Mouse (Mus musculus) urinary bladder, postnatal 14 days (tissue): ENCODE measurements around the gene Suclg2.

Experiments used
- DNase-seq: peaks from one replicate; pipeline ENCODE4 v3.0.0; 2021; ENCODE audit warnings: low spot score

Suclg2 gene

DNA sequence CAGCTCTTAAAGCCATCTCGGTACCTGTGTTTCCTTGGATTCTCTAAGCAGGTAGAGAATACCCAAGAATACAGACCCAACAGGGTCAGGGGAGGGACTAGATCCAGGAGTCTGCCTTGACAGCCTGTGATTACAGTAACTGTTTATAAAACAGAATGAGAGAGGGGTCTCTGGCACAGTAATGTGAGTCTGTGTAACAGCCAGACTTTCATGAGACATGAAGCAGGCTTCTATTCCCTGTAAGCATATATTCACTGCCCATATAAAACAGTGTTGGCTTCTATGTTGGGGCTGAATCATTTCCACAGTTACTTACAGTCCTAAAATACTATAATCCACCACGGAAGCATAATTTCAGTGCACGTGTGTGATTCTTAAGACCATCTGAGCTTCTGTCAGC, 19.3 kb downstream of the Suclg2 start:
- no peak for DNase-seq

- DNase-seq, result no peak
These were observed 20.0 kb downstream of the Suclg2 start for GRCm38 (mm10) chr6:95698536-95699162.

DNA sequence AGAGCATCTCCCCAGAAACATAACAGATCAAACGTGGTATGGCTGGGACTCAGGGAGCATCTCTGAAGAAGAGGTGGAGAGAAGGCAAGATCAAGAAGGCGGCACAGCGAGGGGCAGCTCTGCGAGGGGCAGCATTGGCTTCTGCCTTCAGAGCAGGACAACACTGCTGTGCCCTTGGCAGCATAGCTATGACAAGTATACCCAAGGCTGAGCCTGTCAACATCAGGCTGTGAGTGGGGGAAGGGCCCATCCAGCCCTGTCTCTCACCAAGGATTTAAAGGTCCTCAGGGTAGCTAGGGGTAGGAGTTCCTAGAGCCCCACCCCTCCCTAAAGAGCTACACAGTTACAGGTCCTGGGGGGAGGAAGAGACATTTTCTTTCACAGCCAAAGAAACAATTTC, 23.7 kb downstream of the Suclg2 start:
- DNase-seq, result no peak

- no peak for DNase-seq
These were observed 33.4 kb downstream of the Suclg2 start for GRCm38 (mm10) chr6:95685242-95685641.

- DNase-seq, result no peak
These were observed 38.9 kb downstream of the Suclg2 start for GRCm38 (mm10) chr6:95679718-95680117.

DNA sequence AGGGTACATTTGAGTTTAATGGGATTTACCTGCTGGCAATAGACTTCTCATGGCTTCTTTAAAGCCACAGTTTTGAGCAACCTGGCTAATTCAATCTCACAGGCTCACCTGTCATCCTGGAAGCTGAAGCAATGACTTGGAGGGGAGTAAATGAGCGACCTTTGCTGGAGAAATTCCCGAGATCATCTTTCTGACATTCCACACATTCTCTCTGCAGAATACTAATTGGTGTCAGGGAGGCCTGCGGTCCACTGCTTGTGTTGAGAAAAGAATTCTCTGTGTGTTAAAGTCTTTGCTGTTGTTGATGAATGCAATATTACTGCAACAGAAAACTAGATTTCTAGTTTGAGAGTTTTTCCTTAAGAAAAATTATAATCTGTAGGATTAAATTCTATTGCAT, 39.3 kb downstream of the Suclg2 start:
- no peak for DNase-seq

GRCm38 (mm10) chr6:95676951-95677350, 41.6 kb downstream of the Suclg2 start:
- DNase-seq, result no peak

GRCm38 (mm10) chr6:95676439-95676838, 42.2 kb downstream of the Suclg2 start:
- DNase-seq, result no peak

DNA sequence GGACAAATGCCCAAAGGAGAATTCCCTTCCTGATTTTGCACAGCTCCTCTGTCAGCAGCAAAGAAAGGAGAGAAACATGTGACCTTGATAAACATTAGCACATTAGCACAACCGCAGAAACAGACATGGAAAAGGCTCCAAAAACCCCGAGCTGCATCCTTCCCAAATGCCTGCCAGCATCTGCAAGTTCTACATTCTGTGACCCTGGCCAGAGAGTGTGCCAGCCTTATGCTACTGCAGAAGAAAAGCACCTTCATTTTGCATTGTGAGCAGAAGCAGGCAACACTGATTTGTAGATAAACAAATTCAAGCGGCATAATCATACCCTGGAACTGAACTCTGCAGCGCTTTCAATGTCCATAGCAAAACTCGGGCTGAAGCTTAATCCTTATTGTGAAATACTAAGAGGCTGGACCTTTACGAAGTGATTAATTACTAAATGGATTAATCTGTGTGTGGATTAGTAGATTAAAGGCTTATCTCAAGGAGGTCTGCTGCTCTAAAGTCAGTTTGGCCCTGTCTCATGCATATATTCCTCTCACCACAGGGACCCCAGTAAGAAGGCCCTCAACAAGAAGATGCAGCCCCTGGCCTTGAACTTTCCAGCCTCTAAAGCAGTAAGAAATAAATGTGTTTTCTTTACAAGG, 43.4 kb downstream of the Suclg2 start:
- DNase-seq, result no peak

DNA sequence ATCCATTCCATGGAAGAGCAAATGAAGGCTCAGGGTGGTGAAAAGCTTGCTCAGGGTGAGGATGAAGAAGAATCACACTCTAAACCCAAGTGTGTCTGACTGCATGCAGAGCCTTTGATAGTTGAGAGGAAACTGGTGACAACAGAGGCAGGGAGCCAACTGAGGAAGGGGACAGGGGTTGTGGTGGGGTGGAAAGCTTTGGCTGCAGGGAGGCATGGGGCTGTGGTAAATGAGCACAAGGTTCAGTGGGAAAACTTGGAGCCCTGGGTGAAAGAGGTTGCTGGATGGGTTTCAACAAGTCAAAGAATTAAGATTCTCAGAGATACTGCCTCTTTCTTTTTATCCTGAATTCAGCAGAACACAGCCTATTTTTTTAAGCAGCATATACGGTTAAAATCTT, 43.9 kb downstream of the Suclg2 start:
- DNase-seq, result no peak

GRCm38 (mm10) chr6:95669335-95669729, 49.3 kb downstream of the Suclg2 start:
- peak; percentile 28 for DNase-seq

GRCm38 (mm10) chr6:95668629-95669334, 49.8 kb downstream of the Suclg2 start:
- DNase-seq, result no peak

DNA sequence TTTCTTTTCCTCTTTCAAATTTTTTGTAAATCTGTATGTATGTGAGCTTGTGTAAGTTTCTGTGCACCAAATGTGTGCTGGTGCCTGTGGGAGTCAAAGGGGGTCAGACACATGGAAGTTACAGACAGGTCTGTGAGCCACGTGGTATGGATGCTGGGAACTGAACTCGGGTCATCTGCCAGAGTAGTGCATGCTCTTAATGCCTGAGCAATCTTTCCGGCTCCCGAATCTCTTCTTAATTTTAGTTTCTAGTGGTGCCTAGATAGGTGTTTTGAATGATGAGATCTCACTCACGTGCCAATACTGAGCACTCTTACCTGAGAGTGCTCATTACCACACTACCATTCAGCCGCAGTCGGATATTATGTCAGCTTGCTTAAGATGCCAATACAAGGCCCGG, 60.9 kb downstream of the Suclg2 start:
- DNase-seq, result no peak

- DNase-seq, result no peak
These were observed 64.9 kb downstream of the Suclg2 start for GRCm38 (mm10) chr6:95653662-95654061.

DNA sequence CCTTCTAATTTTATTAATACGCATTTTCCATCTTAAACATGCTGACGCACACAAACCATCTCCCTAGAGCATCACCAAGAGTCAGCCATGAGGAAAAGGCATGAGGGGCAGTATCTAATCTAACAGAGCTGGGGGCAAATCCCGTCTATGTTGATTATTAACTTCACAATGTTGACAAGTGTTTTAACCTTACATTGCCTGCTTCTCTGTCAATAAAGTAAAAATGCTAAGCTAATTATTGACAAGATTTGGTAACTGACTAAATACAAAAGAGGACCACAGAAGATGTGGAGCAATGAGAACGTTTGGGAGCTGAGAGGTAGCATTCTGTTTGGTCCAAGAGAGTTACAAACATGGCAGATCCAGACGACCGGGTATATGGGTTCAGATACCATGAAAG, 65.8 kb downstream of the Suclg2 start:
- no peak for DNase-seq

DNA sequence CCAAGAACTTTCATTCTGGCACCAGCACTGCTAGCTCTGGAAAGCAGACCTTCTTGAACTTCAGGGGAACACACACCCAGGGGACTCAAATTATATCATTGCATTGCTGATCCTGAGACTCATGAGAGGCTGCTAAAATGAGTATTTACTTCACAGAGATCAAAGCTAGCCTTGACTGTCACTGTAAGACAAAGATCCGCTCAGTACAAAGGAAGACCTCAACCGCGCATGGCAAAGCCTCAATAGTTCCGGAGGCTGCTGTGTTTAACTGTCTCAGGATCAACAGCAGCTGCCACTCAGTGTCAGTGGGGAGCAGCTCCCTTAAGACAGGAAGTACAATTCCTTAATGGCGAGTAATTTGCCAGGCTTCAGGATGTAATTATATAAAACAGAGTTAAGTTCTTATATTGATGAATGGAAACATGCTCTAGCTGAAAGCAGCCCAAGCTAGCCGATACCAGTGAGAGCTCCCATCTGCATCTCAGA, 67.2 kb downstream of the Suclg2 start:
- DNase-seq, result no peak

GRCm38 (mm10) chr6:95650082-95650722, 68.4 kb downstream of the Suclg2 start:
- no peak for DNase-seq

GRCm38 (mm10) chr6:95649123-95649663, 69.4 kb downstream of the Suclg2 start:
- DNase-seq, result no peak

GRCm38 (mm10) chr6:95637416-95637815, 81.2 kb downstream of the Suclg2 start:
- no peak for DNase-seq

GRCm38 (mm10) chr6:95635411-95635810, 83.2 kb downstream of the Suclg2 start:
- DNase-seq, result no peak

GRCm38 (mm10) chr6:95629071-95629470, 89.5 kb downstream of the Suclg2 start:
- no peak for DNase-seq

GRCm38 (mm10) chr6:95621821-95622220, 96.8 kb downstream of the Suclg2 start:
- DNase-seq, result peak; percentile 64
